Mouse (Mus musculus) urinary bladder, postnatal 14 days (tissue): ENCODE data around the gene Rfx8.
A peak's percentile ranks its signal among the peaks of the same experiment; 100 is the strongest.

Experiments used
- DNase-seq: peaks from one replicate; pipeline ENCODE4 v3.0.0; 2021; ENCODE audit warnings: low spot score

Gene Rfx8

DNA sequence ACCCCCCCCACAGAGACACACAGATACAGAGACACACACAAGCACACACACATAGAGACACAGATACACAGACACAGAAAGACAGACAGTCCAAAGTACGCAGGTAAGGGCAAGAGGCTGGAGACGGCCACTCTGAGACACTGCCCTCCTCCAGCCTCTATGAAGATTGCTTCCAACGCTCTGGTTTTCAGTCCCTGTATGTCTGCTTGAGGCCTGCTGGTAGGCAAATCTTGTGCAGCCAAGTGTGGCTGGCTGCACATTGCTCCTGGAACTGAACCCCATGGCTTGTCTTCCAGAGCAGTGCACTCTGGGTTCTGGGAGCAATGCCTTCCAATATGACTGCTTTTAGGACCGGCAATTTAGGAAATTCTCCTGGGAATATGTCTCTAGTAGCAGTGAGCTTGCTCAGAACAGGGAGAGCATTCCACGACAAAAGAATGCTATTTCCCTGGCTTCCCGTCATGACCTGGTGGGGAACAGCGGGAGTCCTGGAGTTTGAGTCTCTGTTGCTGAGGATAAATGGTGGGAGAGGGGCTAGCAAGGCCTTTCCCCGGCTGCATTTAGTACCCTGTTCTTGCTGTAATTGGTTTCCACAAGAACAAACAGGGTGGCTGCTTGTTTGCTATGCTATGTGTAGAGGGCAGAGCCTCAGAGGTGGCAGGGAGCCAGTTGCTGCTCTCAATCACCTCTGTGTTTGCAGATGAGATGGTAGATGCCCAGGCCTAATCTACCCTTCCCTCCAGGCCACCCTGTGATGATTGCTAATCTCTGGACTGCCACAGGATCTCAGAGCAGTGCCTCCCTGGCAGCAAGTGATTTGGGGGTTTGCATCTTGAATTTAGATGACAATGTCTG is 74.7 kb downstream of the Rfx8 start:
- DNase-seq = peak; percentile 17

DNA sequence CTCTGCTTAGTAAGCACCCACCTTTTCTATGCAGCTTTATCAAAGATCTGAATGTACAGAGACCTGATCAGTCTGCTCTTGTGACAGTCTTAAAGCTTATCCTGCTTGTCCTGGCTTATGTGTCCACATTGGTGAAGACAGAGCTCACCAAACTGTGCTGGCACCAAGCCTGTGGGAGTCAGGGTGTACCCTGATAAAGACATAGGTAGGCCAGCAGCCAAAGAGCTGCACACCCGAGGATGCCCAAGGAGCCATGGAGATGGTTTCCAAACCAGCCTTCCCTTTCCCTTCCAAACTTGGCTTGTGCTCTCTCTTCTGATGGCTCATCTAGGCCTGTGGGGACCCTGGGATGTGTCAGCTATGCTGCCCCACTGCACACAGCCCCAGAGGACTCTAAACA is 76.5 kb downstream of the Rfx8 start:
- DNase-seq = peak; percentile 31

DNA sequence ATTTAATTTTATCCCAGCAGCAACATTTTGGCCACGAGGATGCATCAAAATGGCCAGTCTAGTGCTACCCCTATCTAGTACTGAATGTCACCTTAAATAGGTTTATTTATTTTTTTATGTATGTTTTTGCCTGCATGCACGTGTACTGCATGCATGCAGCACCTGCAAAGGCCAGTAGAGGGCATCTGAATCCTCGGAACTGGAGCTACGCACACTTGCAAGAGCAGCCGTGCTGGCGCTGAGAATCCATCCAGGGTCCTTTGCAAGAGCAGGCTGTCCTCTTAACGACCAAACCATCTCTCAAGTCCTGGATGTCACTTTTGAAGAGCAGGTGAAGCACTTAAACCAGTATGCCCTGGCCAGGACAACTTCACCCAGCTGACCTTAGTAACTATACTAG is 79.1 kb downstream of the Rfx8 start:
- no peak for DNase-seq

DNA sequence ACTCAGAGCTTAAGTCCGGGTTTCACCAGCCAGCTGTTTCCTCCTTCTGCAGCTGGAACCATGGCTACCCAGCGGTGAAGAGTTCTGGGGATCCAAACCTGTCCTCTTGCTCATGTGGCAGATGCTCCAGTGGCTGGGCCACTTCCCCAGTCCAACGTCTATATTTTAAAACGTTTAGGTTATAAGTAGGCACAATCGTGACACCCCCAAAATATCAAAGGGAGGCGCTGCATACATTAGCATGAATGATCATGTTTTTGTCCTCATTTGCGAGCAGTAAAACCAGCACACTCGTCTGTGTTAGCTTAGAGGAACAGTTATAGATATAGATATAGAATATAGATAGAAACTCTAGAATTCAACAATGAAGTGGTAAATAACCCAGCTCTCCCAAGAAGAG is 83.7 kb downstream of the Rfx8 start:
- DNase-seq = no peak

DNA sequence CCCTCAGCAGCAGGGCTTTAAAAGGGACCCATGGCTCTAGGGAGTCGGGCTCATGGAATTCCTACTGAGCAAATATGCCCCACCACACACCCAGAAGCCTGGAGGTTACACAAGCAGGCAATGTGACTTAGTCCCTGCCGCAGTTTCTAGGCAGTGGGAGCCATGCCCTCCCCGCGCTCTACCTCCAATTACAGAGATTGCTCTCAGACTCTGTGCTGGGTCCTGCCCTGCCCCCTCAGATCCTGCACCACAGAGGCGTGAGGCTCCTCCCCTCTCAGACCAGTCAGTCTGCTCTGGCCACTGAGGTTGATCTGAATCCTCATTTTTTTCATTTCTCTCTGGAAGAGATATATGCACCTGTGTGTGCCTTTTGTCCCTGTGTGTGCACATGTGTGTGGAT is 84.1 kb downstream of the Rfx8 start:
- no peak for DNase-seq

DNA sequence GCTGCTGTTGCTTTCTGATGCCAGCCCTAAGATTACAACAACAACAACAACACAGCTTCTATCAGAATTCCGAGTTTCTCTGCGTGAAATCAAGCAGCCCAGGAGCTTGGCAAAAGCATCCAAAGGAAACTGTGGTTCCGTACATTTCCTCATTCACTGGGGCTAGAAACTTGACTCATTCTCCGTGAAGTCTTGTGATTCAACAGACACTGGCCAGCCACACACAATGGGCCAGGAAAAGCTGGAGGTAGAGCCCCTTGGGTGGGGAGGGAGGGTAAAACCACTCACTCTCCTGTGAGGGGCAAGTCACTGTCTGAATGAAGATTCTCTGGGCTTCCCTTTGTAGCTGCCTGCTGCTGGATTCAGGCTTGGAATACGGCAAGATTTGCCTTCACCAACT is 84.6 kb downstream of the Rfx8 start:
- no peak for DNase-seq

DNA sequence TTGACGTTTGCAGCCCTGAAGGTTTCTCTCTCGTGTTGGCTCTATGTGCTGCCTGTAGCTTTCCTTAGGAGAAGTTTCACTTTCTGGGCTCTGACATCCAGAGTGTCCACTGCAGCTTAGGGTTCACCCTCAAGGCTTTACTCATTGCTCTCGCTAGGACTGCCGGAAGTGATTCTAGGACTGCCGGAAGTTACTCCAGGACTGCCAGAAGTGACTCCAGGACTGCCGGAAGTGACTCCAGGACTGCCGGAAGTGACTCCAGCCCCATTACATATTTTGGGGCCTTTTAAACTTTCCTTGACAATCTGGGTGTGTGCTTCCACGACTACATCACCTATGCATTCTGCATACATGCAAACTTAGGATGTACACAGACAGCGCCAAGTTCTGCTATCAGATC is 92.2 kb downstream of the Rfx8 start:
- DNase-seq = no peak

DNA sequence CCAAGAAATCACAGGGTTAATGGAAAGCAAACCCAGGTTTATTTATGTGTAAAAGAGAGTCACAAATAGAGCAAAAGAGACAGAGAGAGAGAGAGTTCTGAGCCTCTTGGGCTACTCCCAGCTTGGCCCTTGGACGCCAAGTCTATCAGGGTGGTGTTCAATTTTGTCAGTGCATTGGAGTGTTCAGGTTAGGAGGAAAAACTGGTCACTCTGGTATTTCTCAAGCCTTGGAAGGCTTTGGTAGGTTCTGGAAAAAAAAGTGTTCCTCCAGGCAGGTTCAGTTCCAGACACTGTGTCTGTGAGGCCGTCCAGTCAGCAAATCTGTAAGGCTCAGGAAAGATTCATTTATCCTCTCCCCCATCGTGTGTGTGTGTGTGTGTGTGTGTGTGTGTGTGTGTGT is 95.3 kb downstream of the Rfx8 start:
- DNase-seq = no peak

DNA sequence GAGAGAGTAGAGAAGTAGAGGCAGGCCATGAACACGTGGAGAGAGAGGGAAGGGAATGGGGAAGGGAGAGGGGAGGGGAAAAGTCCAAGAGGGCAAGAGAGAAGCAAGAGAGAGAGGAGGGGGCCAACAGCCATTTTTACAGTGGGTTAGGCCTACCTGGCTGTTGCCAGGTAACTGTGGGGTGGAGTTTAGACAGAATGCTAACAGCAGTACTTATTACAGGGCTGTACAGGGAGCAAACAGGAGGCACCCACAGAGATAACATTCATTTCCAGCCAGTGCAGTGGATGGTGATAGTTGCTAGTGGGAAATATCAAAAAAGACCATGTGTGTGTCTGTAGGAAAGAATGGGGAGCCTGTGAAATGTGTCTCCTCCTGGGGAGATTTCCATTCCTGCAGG is 97.1 kb downstream of the Rfx8 start:
- DNase-seq = no peak

DNA sequence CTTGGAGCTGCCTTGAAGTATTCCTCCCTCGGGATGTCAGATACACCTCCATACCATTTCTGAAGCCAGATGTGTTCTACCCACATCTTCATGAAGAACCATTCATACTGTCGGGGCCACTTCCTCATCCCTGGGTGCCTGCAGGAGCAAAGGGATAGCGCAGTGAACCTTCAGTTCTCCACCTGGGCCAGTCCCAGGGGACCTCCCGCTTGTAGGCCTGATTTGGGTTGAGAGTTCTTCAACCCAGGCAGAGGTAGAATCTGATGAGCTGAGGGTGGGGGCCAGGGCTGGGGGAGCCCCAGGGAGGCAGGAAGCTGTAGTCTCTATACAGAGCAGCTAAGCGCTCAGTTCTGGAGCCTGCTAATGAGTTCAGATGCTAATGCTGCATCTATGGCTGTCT is 97.7 kb downstream of the Rfx8 start:
- DNase-seq = no peak

DNA sequence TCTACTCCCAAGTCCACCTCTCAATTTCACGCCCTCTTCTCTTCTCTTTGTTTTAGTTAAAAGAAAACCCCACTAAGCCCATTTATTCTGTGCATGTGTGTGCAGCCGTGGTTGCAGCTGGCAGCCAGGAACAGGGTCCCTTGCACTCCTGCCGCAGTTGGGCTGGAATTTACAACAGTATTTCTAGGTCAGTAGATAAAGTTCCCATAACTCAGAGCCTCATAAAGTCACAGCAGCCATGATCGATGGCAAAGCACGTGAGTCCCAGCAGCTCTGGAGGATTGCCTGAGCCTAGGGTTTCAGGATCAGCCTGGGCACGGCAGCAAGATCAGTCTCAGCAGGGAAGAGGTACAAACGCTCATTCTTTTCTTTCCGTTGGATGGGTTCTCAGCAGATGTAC is 102.3 kb downstream of the Rfx8 start:
- no peak for DNase-seq

DNA sequence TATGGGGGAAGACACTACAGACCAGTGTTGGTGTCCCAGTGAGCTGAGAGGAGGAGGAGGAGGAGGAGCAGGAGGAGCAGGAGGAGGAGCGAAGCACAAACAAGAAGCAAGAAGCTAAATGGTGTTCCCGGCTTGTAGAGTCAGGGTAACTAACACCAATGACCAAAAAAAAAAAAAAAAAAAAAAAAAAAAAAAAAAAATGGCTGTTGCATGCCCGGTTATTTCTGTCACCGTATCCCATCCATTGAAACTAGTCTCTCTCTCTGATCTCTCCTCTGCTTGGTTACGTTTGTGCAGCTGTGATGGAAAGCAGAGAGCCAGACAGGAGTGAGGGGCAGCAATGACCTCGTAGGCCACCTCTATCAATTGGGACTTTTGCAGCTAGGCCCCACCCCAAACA is 105.3 kb downstream of the Rfx8 start:
- DNase-seq = no peak
